ENCODE assay signal across 8 mouse cellular contexts in the genomic region with DNA sequence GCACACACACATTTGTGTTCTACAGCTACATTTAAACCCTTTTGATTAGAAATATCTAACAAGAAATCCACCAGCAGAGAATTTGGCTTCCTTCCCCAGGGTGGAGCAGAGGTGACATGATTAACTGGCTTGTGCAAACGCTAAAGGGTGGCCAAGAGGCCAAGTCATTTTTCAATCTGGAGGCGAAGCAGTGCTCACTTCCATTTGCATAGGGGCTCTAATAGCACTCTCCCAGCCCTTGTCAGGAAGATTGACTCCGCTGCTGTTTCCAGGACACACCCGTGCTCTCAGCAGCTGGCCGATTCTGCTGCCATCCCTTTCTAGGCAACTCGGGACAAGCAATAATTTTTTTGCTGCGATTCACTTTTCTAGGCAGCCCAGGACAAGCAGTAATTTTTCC. TPM values are rescaled to one million over a fixed set of nuclear protein-coding genes. Genes with fewer than 3 reads are reported as not detected.
DNase-seq lines count a peak whose midpoint lies in the region; ATAC-seq and TF ChIP-seq lines count a peak whose summit lies in the region.

No protein-coding gene starts in this region.

- no peak for TF ChIP-seq CTCF in stomach, postnatal 0 days (IDR thresholded peaks at IDR 0.05; ENCODE audit: low read depth)

- no peaks in the 10 kb centered on the region for H3K36me3 ChIP-seq in stomach, postnatal 0 days (ENCODE audit: control insufficient read depth, insufficient read depth, low read length)
- no peaks in the 10 kb centered on the region for H3K36me3 ChIP-seq in liver, embryonic 11.5 days (ENCODE audit: control insufficient read depth, insufficient read depth, low read length)

- peaks cover 10% of the 10 kb centered on the region; the same call in 1 of the 2 replicates for H3K4me1 ChIP-seq in stomach, postnatal 0 days (replicated peaks; ENCODE audit: control insufficient read depth, insufficient read depth)
- H3K4me1 ChIP-seq in liver, embryonic 11.5 days (replicated peaks; ENCODE audit: control insufficient read depth, insufficient read depth, low read length), result peaks cover 19% of the 10 kb centered on the region

- WGBS in stomach, postnatal 0 days, result under 1% methylated on average over 7 of the region's 7 CpGs
- WGBS in liver, embryonic 11.5 days, result 45% methylated on average over 7 of the region's 7 CpGs

- peak overlapping the region; percentile 39 for H3K4me2 ChIP-seq in stomach, postnatal 0 days (replicated peaks; ENCODE audit: low read depth)
- H3K4me2 ChIP-seq in liver, embryonic 11.5 days, result no peak overlapping the region

- no peaks in the 10 kb centered on the region for H3K9me3 ChIP-seq in stomach, postnatal 0 days (ENCODE audit: control insufficient read depth, low read length)
- no peaks in the 10 kb centered on the region for H3K9me3 ChIP-seq in liver, embryonic 11.5 days (ENCODE audit: control insufficient read depth, low read length)

- TF ChIP-seq EP300 in stomach, postnatal 0 days (optimal IDR thresholded peaks at IDR 0.05), result no peak

- no peak overlapping the region for H3K9ac ChIP-seq in stomach, postnatal 0 days (ENCODE audit: low read length)
- no peak overlapping the region for H3K9ac ChIP-seq in liver, embryonic 11.5 days (ENCODE audit: low read depth, low read length)

- DNase-seq in urinary bladder, postnatal 25 days (ENCODE audit: low spot score), result peak; percentile 7
- DNase-seq in urinary bladder, postnatal 4 days (ENCODE audit: low spot score in 2 of 2), result no peak
- peak; percentile 24 to 31 for DNase-seq in heart, postnatal 36 days
- DNase-seq in kidney, postnatal 36 days, result peak; percentile 49 to 70
- peak; percentile 64 for DNase-seq in stomach, postnatal 0 days (ENCODE audit: low spot score)
- DNase-seq in cerebellum, postnatal 10 days, result no peak
- DNase-seq in testis, postnatal 10 days (ENCODE audit: low spot score), result no peak
- no peak for DNase-seq in liver, embryonic 11.5 days (ENCODE audit: low spot score)

- H3K27ac ChIP-seq in stomach, postnatal 0 days (replicated peaks), result peak overlapping the region; percentile 79
- H3K27ac ChIP-seq in liver, embryonic 11.5 days (ENCODE audit: low read depth, low read length), result no peak overlapping the region

- intact Hi-C loops in heart, postnatal 36 days (cut with DNase I), result no loop called here

- H3K4me3 ChIP-seq in stomach, postnatal 0 days (ENCODE audit: low read depth, low read length), result no peak overlapping the region
- no peak overlapping the region for H3K4me3 ChIP-seq in liver, embryonic 11.5 days (ENCODE audit: low read depth, low read length)

- H3K27me3 ChIP-seq in stomach, postnatal 0 days (ENCODE audit: control insufficient read depth, insufficient read depth, low read length), result no peaks in the 10 kb centered on the region
- H3K27me3 ChIP-seq in liver, embryonic 11.5 days (replicated peaks; ENCODE audit: control insufficient read depth, insufficient read depth, low read length), result no peaks in the 10 kb centered on the region

- ATAC-seq in stomach, postnatal 0 days (ENCODE audit: low FRiP score, low TSS enrichment), result peak; percentile 75
- ATAC-seq in liver, embryonic 11.5 days (replicated peaks; ENCODE audit: low FRiP score), result no peak

RNA-seq across cellular contexts. Expression of gene Rbp2, which starts 11.2 kb away (rescaled TPM):
- total RNA-seq in heart, postnatal 36 days (2021), result not detected
- 197 and 200 TPM in 2 replicates for polyA plus RNA-seq in stomach, postnatal 0 days (2015; fragmentation: Nextera tagmentation; extraction: Ambion mirVana)
- 1.9 and 2.9 TPM in 2 replicates for polyA plus RNA-seq in liver, embryonic 11.5 days (2014; fragmentation: Nextera tagmentation; extraction: Ambion mirVana)

Comparison
In these comparisons a context has a peak if more than half of its experiments do, and no peak if none do; other contexts are left out.
1. DNase-seq: peak in urinary bladder, postnatal 25 days (single experiment), heart, postnatal 36 days (2 of 2), kidney, postnatal 36 days (2 of 2) and stomach, postnatal 0 days (single experiment); none in urinary bladder, postnatal 4 days (0 of 2), cerebellum, postnatal 10 days (0 of 2), testis, postnatal 10 days (single experiment) and liver, embryonic 11.5 days (single experiment).
2. RNA of gene Rbp2, which starts 11.2 kb away (polyA plus RNA-seq): 197 to 200 TPM in stomach, postnatal 0 days; 1.9 to 2.9 TPM in liver, embryonic 11.5 days; every median in the first group is over 10 times any median in the second.